Mouse (Mus musculus) adrenal gland, adult (tissue): Measurements from ENCODE around the gene Ces3a.
"Not testable (repeated sequence)": the region's sequence is repeated elsewhere in the genome, so short reads cannot be mapped to it uniquely, and the experiment has no call there.

Source experiments
- DNase-seq, 2 experiments: peaks; one replicate each; pipeline ENCODE4 v3.0.0; 2022 to 2023; ENCODE audit warnings: low spot score in 1 of 2; ENCODE audit not compliant: inconsistent age in 2 of 2

Ces3a gene

DNA sequence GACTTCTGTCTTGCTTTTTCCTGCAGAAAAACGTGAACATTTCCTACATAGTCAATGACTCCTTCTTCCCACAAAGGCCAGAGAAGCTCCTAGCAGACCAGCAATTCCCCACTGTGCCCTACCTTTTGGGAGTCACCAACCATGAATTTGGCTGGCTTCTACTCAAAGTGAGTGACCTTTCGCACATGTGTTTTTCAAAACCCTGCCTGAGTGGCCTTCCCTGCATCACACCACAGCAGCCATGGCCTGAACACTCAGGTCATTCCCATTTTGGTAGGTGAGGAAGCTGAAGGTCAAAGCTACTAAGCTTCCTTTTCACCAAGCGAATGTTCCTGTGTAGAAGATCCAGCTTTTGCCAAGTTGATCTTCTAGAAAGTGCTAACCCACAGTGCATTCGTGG is 40.2 kb downstream of the Ces3a start:
- DNase-seq, result no peak

DNA sequence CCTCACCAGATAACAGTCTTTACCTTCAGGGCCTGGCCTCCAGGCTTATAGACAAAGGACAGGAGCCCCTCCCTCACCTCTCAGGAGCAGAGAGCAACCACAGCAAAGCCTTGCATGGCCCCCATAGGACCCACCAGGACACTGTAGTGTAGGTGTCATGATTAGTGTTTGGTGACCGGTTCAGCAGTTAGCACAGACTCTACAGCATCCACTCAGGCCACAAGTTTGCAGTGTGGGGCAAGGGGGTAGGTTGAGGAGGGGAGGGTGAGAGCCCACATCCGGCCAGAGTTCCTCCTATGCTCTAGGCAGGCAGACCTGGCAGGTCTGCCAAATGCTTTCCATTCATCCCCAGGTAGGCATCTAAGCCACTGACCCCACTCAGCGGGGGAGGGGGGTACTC is 45.6 kb downstream of the Ces3a start:
- no peak for DNase-seq

DNA sequence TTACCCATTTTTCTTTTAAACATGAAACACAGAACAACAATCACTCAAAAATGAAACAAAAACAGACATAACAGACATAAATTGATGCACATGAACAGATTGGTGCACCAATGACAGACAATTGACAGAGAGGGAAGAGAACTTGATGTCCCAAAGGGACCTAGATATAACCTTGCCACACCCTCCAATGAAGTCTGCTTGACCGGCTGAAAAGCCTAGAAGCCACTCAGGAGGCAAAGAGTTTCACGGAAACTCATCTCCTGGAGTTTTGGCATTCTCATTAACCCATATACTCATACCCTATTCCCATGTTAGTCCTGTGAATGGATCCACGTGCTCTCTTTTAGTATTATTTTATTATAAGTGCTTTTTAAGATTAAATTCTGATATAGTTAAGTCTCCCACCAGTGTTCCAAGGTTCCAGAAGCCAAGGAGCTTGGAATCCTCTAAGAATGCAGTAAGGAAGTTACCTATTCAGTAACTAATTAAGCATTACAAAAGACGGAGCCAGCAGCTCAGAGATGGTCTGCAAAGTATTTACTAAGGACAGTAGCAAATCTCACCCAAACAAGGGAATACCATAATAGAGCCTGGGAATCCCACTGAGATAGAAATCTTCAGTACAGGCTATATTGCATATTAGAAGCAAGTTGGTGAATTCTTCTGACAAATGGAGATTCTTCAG is 53.8 kb downstream of the Ces3a start:
- DNase-seq, result not testable (repeated sequence)

DNA sequence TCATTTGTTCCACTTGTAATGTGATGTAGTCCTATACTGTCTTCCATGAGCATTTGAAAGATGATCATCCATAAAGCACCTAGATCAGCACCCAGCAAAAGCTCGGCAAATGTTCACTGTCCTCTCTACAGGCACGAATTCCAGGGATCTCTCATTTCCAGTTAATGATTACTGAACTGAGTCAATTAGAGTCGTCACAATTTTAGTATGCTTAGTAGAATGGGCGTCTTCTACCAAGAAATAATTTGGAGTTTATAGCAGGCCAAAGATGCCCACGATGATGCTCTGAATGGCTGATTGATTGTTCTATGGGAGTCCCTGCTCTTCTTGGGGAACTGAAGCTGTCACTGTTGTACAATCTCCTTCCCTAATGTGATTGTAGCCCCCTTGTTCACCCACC is 55.3 kb downstream of the Ces3a start:
- not testable (repeated sequence) for DNase-seq

DNA sequence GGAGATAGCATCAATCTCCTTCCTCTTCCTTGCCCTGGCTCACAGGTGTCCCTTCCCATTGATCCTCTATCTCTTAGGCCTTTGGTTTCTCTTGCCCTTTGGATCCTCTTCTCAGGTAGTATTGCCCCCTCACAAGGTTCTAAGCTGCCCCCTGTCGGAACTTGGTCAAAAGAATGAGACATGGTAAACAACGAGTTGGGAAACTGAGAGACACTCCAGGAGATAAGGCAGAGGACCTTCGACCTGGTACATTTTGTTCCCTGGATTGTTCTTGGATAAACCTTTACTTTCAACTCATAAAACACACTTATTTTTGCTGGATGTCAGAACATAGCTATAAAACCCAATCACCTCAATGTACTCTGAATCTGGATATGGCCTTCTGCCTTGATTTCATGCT is 55.8 kb downstream of the Ces3a start:
- no peak for DNase-seq
